Mouse (Mus musculus) testis, adult 2 months (tissue): ENCODE measurements around the gene C1s1. TPM values are rescaled to one million over a fixed set of nuclear protein-coding genes. Genes with fewer than 3 reads are reported as not detected.

Source experiments
- H3K27ac ChIP-seq: fragments of 200-500 bp; 2 replicates; pipeline ENCODE4 v1.5.1; 2012; ENCODE audit warnings: low read depth, low read length; ENCODE audit not compliant: control insufficient read depth, insufficient read depth
- H3K27me3 ChIP-seq: fragments of 200-500 bp; 2 replicates; pipeline ENCODE4 v1.6.1; 2012; ENCODE audit warnings: mild to moderate bottlenecking, low read length, moderate library complexity; ENCODE audit not compliant: control insufficient read depth, insufficient read depth
- H3K36me3 ChIP-seq: fragments of 200-500 bp; 2 replicates; pipeline ENCODE4 v1.6.1; 2012; ENCODE audit warnings: mild to moderate bottlenecking, low read length; ENCODE audit not compliant: control insufficient read depth, insufficient read depth
- H3K4me1 ChIP-seq: fragments of 200-500 bp; 2 replicates; pipeline ENCODE4 v1.6.1; 2012; ENCODE audit warnings: low read length; ENCODE audit not compliant: control insufficient read depth, insufficient read depth
- H3K4me3 ChIP-seq: fragments of 200-500 bp; 2 replicates; pipeline ENCODE4 v1.5.1; 2012; ENCODE audit warnings: low read depth, mild to moderate bottlenecking, low read length, moderate library complexity, mixed read lengths; ENCODE audit not compliant: control insufficient read depth
- CTCF ChIP-seq: fragments of 200-500 bp; IDR thresholded peaks from 2 replicates; pipeline ENCODE4 v1.5.1; 2012; ENCODE audit warnings: low read depth, mild to moderate bottlenecking, inconsistent platforms, low read length, moderate library complexity; ENCODE audit not compliant: control insufficient read depth, insufficient read depth, insufficient replicate concordance
- POLR2A ChIP-seq: fragments of 200-500 bp; IDR thresholded peaks from 2 replicates; pipeline ENCODE4 v1.6.1; 2012; ENCODE audit warnings: low read depth, mild to moderate bottlenecking, inconsistent platforms, low read length, moderate library complexity; ENCODE audit not compliant: control insufficient read depth
- polyA plus RNA-seq: library from polyadenylated mRNA; depleted of rRNA; stranded (reverse); fragments of >200 nt; gene quantifications from 2 replicates; pipeline ENCODE4 v1.2.3, GENCODE M21; 2012; rRNA removed

The C1s1 gene
- polyA plus RNA-seq, 1 experiment: 10.5 TPM

- peaks cover 5% of the 10 kb centered on the region for H3K4me1 ChIP-seq
- peak overlapping the region; percentile 36 for H3K4me3 ChIP-seq
- TF ChIP-seq POLR2A: no peak
- no peak for TF ChIP-seq CTCF
- H3K36me3 ChIP-seq: no peaks in the 10 kb centered on the region
- no peak overlapping the region for H3K27ac ChIP-seq
- H3K27me3 ChIP-seq: no peaks in the 10 kb centered on the region
Measured at GRCm38 (mm10) chr6:124481571-124481970, 60.6 kb downstream of the C1s1 start.

Other genes with a start within 250 kb of the C1s1 start
- gene Cd163, start 237.7 kb downstream of the C1s1 start, polyA plus RNA-seq: 0.16 and 0.22 TPM in 2 replicates
- gene Pex5, start 127.3 kb downstream of the C1s1 start, polyA plus RNA-seq: 32.9 and 33.2 TPM in 2 replicates
- gene Clstn3, start 77.6 kb downstream of the C1s1 start, polyA plus RNA-seq: 4.4 and 4.7 TPM in 2 replicates
- gene C1rl, start 49.2 kb downstream of the C1s1 start, polyA plus RNA-seq: 0.64 and 0.89 TPM in 2 replicates
- gene C1ra, start 30.0 kb downstream of the C1s1 start, polyA plus RNA-seq: 4.3 and 5.5 TPM in 2 replicates
- 0.05 and 0.06 TPM in 2 replicates for gene C1rb, start 27.9 kb upstream of the C1s1 start, polyA plus RNA-seq
- gene C1s2, start 93.7 kb upstream of the C1s1 start, polyA plus RNA-seq: 0.19 and 0.32 TPM in 2 replicates
- 282 and 286 TPM in 2 replicates for gene Lpcat3, start 120.7 kb upstream of the C1s1 start, polyA plus RNA-seq
- gene Emg1, start 169.8 kb upstream of the C1s1 start, polyA plus RNA-seq: 39.9 and 44.1 TPM in 2 replicates
- gene Phb2, start 170.0 kb upstream of the C1s1 start, polyA plus RNA-seq: 47.6 and 50.5 TPM in 2 replicates
- gene Ptpn6, start 196.4 kb upstream of the C1s1 start, polyA plus RNA-seq: 1.4 and 1.9 TPM in 2 replicates
- 207 and 220 TPM in 2 replicates for gene Grcc10, start 199.0 kb upstream of the C1s1 start, polyA plus RNA-seq
- gene Gm45234, start 213.7 kb upstream of the C1s1 start, polyA plus RNA-seq: 0.05 TPM in 1 of 2 replicates, not detected in the other
- gene Atn1, start 214.2 kb upstream of the C1s1 start, polyA plus RNA-seq: 69.3 and 76.1 TPM in 2 replicates
- 0.51 and 0.63 TPM in 2 replicates for gene Eno2, start 227.3 kb upstream of the C1s1 start, polyA plus RNA-seq
- 105 and 106 TPM in 2 replicates for gene Lrrc23, start 237.4 kb upstream of the C1s1 start, polyA plus RNA-seq